Mouse (Mus musculus): ENCODE data around the gene Tstd2.

GRCm38 (mm10) chr4:46111361-46111760 is 27.1 kb downstream of the Tstd2 start:
- TF ChIP-seq POLR2A (IDR thresholded peaks at IDR 0.05; ENCODE audit: borderline replicate concordance, control insufficient read depth, low read depth, low read length), result no peak
- TF ChIP-seq CTCF (IDR thresholded peaks at IDR 0.05; ENCODE audit: control insufficient read depth, insufficient read depth, low read length), result no peak

All from bone marrow, adult 2 months (tissue).